Mouse (Mus musculus): ENCODE results near the gene Trem1.

GRCm38 (mm10) chr17:48267591-48267990 lies 35.0 kb downstream of the Trem1 start:
- TF ChIP-seq POLR2A (IDR thresholded peaks at IDR 0.05; ENCODE audit: borderline replicate concordance, extremely low read depth, low read depth, low read length): no peak
- TF ChIP-seq CTCF (IDR thresholded peaks at IDR 0.05; ENCODE audit: insufficient read depth, low read length): no peak

All from lung, adult 2 months (tissue).